21 mouse cellular contexts compared by ENCODE assay signal in genomic region chr12:110185399-110185798, GRCm38 (mm10).
DNase-seq lines count a peak whose midpoint lies in the region; ATAC-seq lines count a peak whose summit lies in the region.
"Had no signal": no experiment of that assay in that cellular context is flagged by ENCODE, and none has a peak within 500 bp of the region (broad histone marks: within the 10 kb centered on the region; RNA-seq: fewer than 3 reads in every experiment).

No protein-coding gene starts in this region.

- no peak for ATAC-seq in forebrain, embryonic 15.5 days (replicated peaks)
- ATAC-seq in intestine, embryonic 14.5 days (replicated peaks; ENCODE audit: low FRiP score, low TSS enrichment, low read depth) = 0 out of 2 replicates have a peak, but pooled peaks have one; percentile 32
- no peak for ATAC-seq in intestine, embryonic 16.5 days
- no peak for ATAC-seq in neural tube, embryonic 15.5 days (ENCODE audit: low FRiP score)
- no peak for ATAC-seq in liver, embryonic 12.5 days
- ATAC-seq: activated CD4-positive, CD25-positive, alpha-beta regulatory T cell, adult 4 months; Patski had no signal

- H3K4me1 ChIP-seq in forebrain, embryonic 10.5 days = peaks cover 71% of the 10 kb centered on the region
- peaks cover 46% of the 10 kb centered on the region for H3K4me1 ChIP-seq in forebrain, embryonic 15.5 days
- peaks cover 7% of the 10 kb centered on the region; the same call in 1 of the 2 replicates for H3K4me1 ChIP-seq in intestine, embryonic 14.5 days (replicated peaks; ENCODE audit: control insufficient read depth, insufficient read depth, low read length)
- peaks cover 10% of the 10 kb centered on the region for H3K4me1 ChIP-seq in intestine, embryonic 16.5 days (ENCODE audit: control insufficient read depth, insufficient read depth, low read length)
- H3K4me1 ChIP-seq in neural tube, embryonic 15.5 days = peaks cover 27% of the 10 kb centered on the region
- H3K4me1 ChIP-seq in liver, embryonic 12.5 days = no peaks in the 10 kb centered on the region

- H3K36me3 ChIP-seq in forebrain, embryonic 10.5 days (replicated peaks) = no peaks in the 10 kb centered on the region
- no peaks in the 10 kb centered on the region for H3K36me3 ChIP-seq in forebrain, embryonic 15.5 days
- H3K36me3 ChIP-seq in intestine, embryonic 14.5 days (ENCODE audit: control insufficient read depth, insufficient read depth, low read length) = no peaks in the 10 kb centered on the region
- no peaks in the 10 kb centered on the region for H3K36me3 ChIP-seq in intestine, embryonic 16.5 days (ENCODE audit: control insufficient read depth, insufficient read depth, low read length)
- H3K36me3 ChIP-seq in neural tube, embryonic 15.5 days = no peaks in the 10 kb centered on the region
- H3K36me3 ChIP-seq in liver, embryonic 12.5 days = no peaks in the 10 kb centered on the region
- H3K36me3 ChIP-seq: embryonic facial prominence, embryonic 13.5 days; heart, embryonic 10.5 days; hindbrain, embryonic 15.5 days had no signal

- H3K4me3 ChIP-seq in forebrain, embryonic 10.5 days = no peak overlapping the region
- no peak overlapping the region for H3K4me3 ChIP-seq in forebrain, embryonic 15.5 days
- H3K4me3 ChIP-seq in intestine, embryonic 14.5 days (ENCODE audit: low read depth, low read length) = no peak overlapping the region
- no peak overlapping the region for H3K4me3 ChIP-seq in intestine, embryonic 16.5 days (ENCODE audit: low read length)
- no peak overlapping the region for H3K4me3 ChIP-seq in neural tube, embryonic 15.5 days (replicated peaks)
- H3K4me3 ChIP-seq in liver, embryonic 12.5 days = no peak overlapping the region
- H3K4me3 ChIP-seq: embryonic facial prominence, embryonic 13.5 days; heart, embryonic 10.5 days; hindbrain, embryonic 15.5 days had no signal

- peaks cover 80% of the 10 kb centered on the region for H3K27me3 ChIP-seq in forebrain, embryonic 10.5 days (ENCODE audit: poor library complexity, severe bottlenecking)
- peaks cover 36% of the 10 kb centered on the region for H3K27me3 ChIP-seq in forebrain, embryonic 15.5 days
- H3K27me3 ChIP-seq in intestine, embryonic 14.5 days (replicated peaks; ENCODE audit: control insufficient read depth, insufficient read depth, low read length) = peaks cover 46% of the 10 kb centered on the region
- peaks cover 40% of the 10 kb centered on the region for H3K27me3 ChIP-seq in intestine, embryonic 16.5 days (replicated peaks; ENCODE audit: control insufficient read depth, insufficient read depth, low read length)
- H3K27me3 ChIP-seq in neural tube, embryonic 15.5 days (replicated peaks) = peaks cover 55% of the 10 kb centered on the region
- H3K27me3 ChIP-seq in liver, embryonic 12.5 days (replicated peaks) = peaks cover 62% of the 10 kb centered on the region
- H3K27me3 ChIP-seq: CH12.LX, Patski had no signal

- no peak overlapping the region for H3K9ac ChIP-seq in forebrain, embryonic 15.5 days (replicated peaks)
- H3K9ac ChIP-seq in intestine, embryonic 14.5 days (ENCODE audit: low read length) = no peak overlapping the region
- H3K9ac ChIP-seq in intestine, embryonic 16.5 days (ENCODE audit: low read depth, low read length) = no peak overlapping the region
- no peak overlapping the region for H3K9ac ChIP-seq in neural tube, embryonic 15.5 days (replicated peaks)
- no peak overlapping the region for H3K9ac ChIP-seq in liver, embryonic 12.5 days
- H3K9ac ChIP-seq: embryonic facial prominence, embryonic 13.5 days; hindbrain, embryonic 15.5 days had no signal

- WGBS in forebrain, embryonic 10.5 days = 33% methylated on average over 9 of the region's 9 CpGs
- 42% methylated on average over 9 of the region's 9 CpGs for WGBS in forebrain, embryonic 15.5 days
- 51% methylated on average over 9 of the region's 9 CpGs for WGBS in intestine, embryonic 14.5 days
- WGBS in intestine, embryonic 16.5 days = 58% methylated on average over 9 of the region's 9 CpGs
- 51% methylated on average over 9 of the region's 9 CpGs for WGBS in neural tube, embryonic 15.5 days
- WGBS in liver, embryonic 12.5 days (ENCODE audit: insufficient replicate concordance) = 52% methylated on average over 9 of the region's 9 CpGs

- DNase-seq in forebrain, embryonic 10.5 days (ENCODE audit: extremely low spot score, low spot score) = no peak
- DNase-seq in intestine, embryonic 14.5 days (ENCODE audit: low spot score) = no peak
- DNase-seq in neural tube, embryonic 10.5 days (ENCODE audit: extremely low spot score, low spot score) = peak; percentile 17
- DNase-seq: adrenal gland, postnatal 14 days; cerebellum, adult 11-12 months; cerebellum, adult 9-10 months; cerebellum, postnatal 25 days; gastrocnemius, postnatal 10 days; heart, adult 18-20 months; heart, postnatal 10 days; kidney, adult 11 months had no signal

- H3K4me2 ChIP-seq in forebrain, embryonic 15.5 days (replicated peaks) = no peak overlapping the region
- no peak overlapping the region for H3K4me2 ChIP-seq in intestine, embryonic 14.5 days (ENCODE audit: low read length)
- no peak overlapping the region for H3K4me2 ChIP-seq in intestine, embryonic 16.5 days (ENCODE audit: low read depth, low read length)
- no peak overlapping the region for H3K4me2 ChIP-seq in neural tube, embryonic 15.5 days
- no peak overlapping the region for H3K4me2 ChIP-seq in liver, embryonic 12.5 days
- H3K4me2 ChIP-seq: embryonic facial prominence, embryonic 13.5 days; hindbrain, embryonic 15.5 days had no signal

- H3K9me3 ChIP-seq in forebrain, embryonic 10.5 days = no peaks in the 10 kb centered on the region
- no peaks in the 10 kb centered on the region for H3K9me3 ChIP-seq in forebrain, embryonic 15.5 days
- H3K9me3 ChIP-seq in intestine, embryonic 14.5 days (ENCODE audit: control insufficient read depth, low read length) = no peaks in the 10 kb centered on the region
- H3K9me3 ChIP-seq in intestine, embryonic 16.5 days (ENCODE audit: control insufficient read depth, low read length) = no peaks in the 10 kb centered on the region
- no peaks in the 10 kb centered on the region for H3K9me3 ChIP-seq in neural tube, embryonic 15.5 days (replicated peaks)
- no peaks in the 10 kb centered on the region for H3K9me3 ChIP-seq in liver, embryonic 12.5 days (replicated peaks)
- H3K9me3 ChIP-seq: embryonic facial prominence, embryonic 13.5 days; heart, embryonic 10.5 days; hindbrain, embryonic 15.5 days had no signal

- peak overlapping the region; percentile 72 for H3K27ac ChIP-seq in forebrain, embryonic 10.5 days
- no peak overlapping the region for H3K27ac ChIP-seq in forebrain, embryonic 15.5 days (replicated peaks)
- no peak overlapping the region for H3K27ac ChIP-seq in intestine, embryonic 14.5 days (ENCODE audit: low read depth)
- no peak overlapping the region for H3K27ac ChIP-seq in intestine, embryonic 16.5 days (ENCODE audit: low read length)
- H3K27ac ChIP-seq in neural tube, embryonic 15.5 days (replicated peaks) = no peak overlapping the region
- no peak overlapping the region for H3K27ac ChIP-seq in liver, embryonic 12.5 days
- H3K27ac ChIP-seq: embryonic facial prominence, embryonic 13.5 days; heart, embryonic 10.5 days; hindbrain, embryonic 15.5 days had no signal
